Mouse (Mus musculus) embryonic fibroblast, embryonic 13.5 days (primary cell): ENCODE results near the gene Tbc1d1. TPM values are rescaled to one million over a fixed set of nuclear protein-coding genes. Genes with fewer than 3 reads are reported as not detected.

Source experiments
- H3K27ac ChIP-seq: 2 replicates; pipeline ENCODE4 v1.5.1; 2012; ENCODE audit warnings: low read length, control low read depth, inconsistent platforms; ENCODE audit not compliant: insufficient read depth
- H3K4me1 ChIP-seq: 2 replicates; pipeline ENCODE4 v1.6.1; 2011; ENCODE audit warnings: low read length; ENCODE audit not compliant: control insufficient read depth, insufficient read depth
- H3K4me3 ChIP-seq: 2 replicates; pipeline ENCODE4 v1.5.1; 2011; ENCODE audit warnings: mild to moderate bottlenecking, control low read depth, low read length; ENCODE audit not compliant: insufficient read depth
- CTCF ChIP-seq: IDR thresholded peaks from 2 replicates; pipeline ENCODE4 v1.5.1; 2011; ENCODE audit warnings: mild to moderate bottlenecking, control low read depth, low read length, moderate library complexity, borderline replicate concordance; ENCODE audit not compliant: insufficient read depth
- POLR2A ChIP-seq: IDR thresholded peaks from 2 replicates; pipeline ENCODE4 v1.6.1; 2011; ENCODE audit warnings: low read depth, mild to moderate bottlenecking, control low read depth, low read length, moderate library complexity
- polyA plus RNA-seq: library from polyadenylated mRNA; stranded (reverse); fragments of >200 nt; gene quantifications from 2 replicates; pipeline ENCODE4 v1.2.4, GENCODE M21; 2011; ENCODE audit warnings: low read depth; ENCODE audit not compliant: missing spikeins, insufficient read length

Gene Tbc1d1
- polyA plus RNA-seq, 1 experiment: 37.9 TPM

- Histone ChIP-seq H3K4me1 (no peaks in the 10 kb centered on the region), H3K4me3 (no peak overlapping the region), H3K27ac (no peak overlapping the region)
- TF ChIP-seq CTCF: no peak
- no peak for TF ChIP-seq POLR2A
These were observed 185.6 kb downstream of the Tbc1d1 start for GRCm38 (mm10) chr5:64341671-64342070.

- Histone ChIP-seq H3K4me3 (no peak overlapping the region), H3K4me1 (no peaks in the 10 kb centered on the region), H3K27ac (no peak overlapping the region)
- TF ChIP-seq CTCF (no peak), POLR2A (no peak)
These were observed 186.0 kb downstream of the Tbc1d1 start for GRCm38 (mm10) chr5:64342138-64342537.

GRCm38 (mm10) chr5:64343972-64344700 is 188.0 kb downstream of the Tbc1d1 start:
- H3K27ac ChIP-seq: no peak overlapping the region
- TF ChIP-seq CTCF (0 out of 2 replicates have a peak, but pooled peaks have one; percentile 16), POLR2A (no peak)
- no peaks in the 10 kb centered on the region for H3K4me1 ChIP-seq
- no peak overlapping the region for H3K4me3 ChIP-seq

GRCm38 (mm10) chr5:64345181-64345735 is 189.2 kb downstream of the Tbc1d1 start:
- Histone ChIP-seq H3K27ac (no peak overlapping the region), H3K4me3 (no peak overlapping the region), H3K4me1 (no peaks in the 10 kb centered on the region)
- TF ChIP-seq CTCF (no peak), POLR2A (no peak)

- Histone ChIP-seq H3K4me1 (no peaks in the 10 kb centered on the region), H3K27ac (no peak overlapping the region), H3K4me3 (no peak overlapping the region)
- TF ChIP-seq CTCF (no peak), POLR2A (no peak)
These were observed 189.7 kb downstream of the Tbc1d1 start for GRCm38 (mm10) chr5:64345761-64346160.

GRCm38 (mm10) chr5:64346343-64346885 is 190.3 kb downstream of the Tbc1d1 start:
- TF ChIP-seq POLR2A (no peak), CTCF (no peak)
- H3K4me1 ChIP-seq: no peaks in the 10 kb centered on the region
- H3K4me3 ChIP-seq: no peak overlapping the region
- no peak overlapping the region for H3K27ac ChIP-seq

- no peaks in the 10 kb centered on the region for H3K4me1 ChIP-seq
- TF ChIP-seq CTCF (no peak), POLR2A (no peak)
- no peak overlapping the region for H3K27ac ChIP-seq
- H3K4me3 ChIP-seq: no peak overlapping the region
These were observed 192.1 kb downstream of the Tbc1d1 start for GRCm38 (mm10) chr5:64348166-64348565.

- TF ChIP-seq POLR2A: no peak
- TF ChIP-seq CTCF: no peak
- Histone ChIP-seq H3K4me3 (no peak overlapping the region), H3K4me1 (no peaks in the 10 kb centered on the region), H3K27ac (no peak overlapping the region)
These were observed 192.7 kb downstream of the Tbc1d1 start for GRCm38 (mm10) chr5:64348780-64349179.

- TF ChIP-seq CTCF (no peak), POLR2A (no peak)
- H3K4me1 ChIP-seq: peaks cover 9% of the 10 kb centered on the region
- no peak overlapping the region for H3K4me3 ChIP-seq
- no peak overlapping the region for H3K27ac ChIP-seq
These were observed 195.9 kb downstream of the Tbc1d1 start for GRCm38 (mm10) chr5:64351968-64352367.

- TF ChIP-seq POLR2A (no peak), CTCF (no peak)
- Histone ChIP-seq H3K27ac (peak overlapping the region; percentile 79), H3K4me1 (peaks cover 16% of the 10 kb centered on the region), H3K4me3 (no peak overlapping the region)
These were observed 202.8 kb downstream of the Tbc1d1 start for GRCm38 (mm10) chr5:64358639-64359584.
